Mouse (Mus musculus) cerebellum, adult 11 months (tissue): ENCODE results near the gene Gm47996.

ENCODE experiments used
- DNase-seq: peaks from one replicate; pipeline ENCODE4 v3.0.0; 2022

Gm47996 gene

DNA sequence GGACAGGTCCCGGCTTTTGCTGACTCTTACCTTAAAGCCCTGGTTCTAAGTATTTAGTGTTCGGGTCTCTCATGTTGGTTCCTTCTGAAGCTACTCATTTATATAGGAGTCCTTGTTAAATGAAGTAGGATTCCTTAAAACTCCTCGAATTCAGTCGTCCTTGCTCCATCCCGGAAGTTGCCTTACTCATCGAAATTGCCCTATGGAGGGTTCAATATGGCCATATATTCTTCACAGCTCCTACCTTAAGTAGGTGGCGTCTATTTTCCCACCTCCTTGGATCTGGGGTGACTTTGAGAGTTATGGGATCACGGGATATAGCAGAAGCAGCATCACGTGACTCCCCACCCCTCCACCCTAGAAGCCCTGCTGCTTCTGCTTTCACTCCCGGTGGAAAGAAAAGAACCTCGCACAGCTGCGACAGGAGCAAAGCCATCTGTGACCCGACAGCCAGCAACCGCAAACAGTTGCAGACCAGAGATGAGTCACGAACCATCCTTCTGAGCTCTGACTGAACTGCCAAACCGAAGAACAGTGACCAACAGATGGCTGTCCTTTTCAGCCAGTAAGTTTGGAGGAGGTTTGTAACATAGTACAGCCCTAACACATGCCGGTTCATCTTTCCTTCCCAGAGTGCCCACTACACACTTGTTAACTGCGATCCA lies 40.7 kb downstream of the Gm47996 start:
- no peak for DNase-seq

DNA sequence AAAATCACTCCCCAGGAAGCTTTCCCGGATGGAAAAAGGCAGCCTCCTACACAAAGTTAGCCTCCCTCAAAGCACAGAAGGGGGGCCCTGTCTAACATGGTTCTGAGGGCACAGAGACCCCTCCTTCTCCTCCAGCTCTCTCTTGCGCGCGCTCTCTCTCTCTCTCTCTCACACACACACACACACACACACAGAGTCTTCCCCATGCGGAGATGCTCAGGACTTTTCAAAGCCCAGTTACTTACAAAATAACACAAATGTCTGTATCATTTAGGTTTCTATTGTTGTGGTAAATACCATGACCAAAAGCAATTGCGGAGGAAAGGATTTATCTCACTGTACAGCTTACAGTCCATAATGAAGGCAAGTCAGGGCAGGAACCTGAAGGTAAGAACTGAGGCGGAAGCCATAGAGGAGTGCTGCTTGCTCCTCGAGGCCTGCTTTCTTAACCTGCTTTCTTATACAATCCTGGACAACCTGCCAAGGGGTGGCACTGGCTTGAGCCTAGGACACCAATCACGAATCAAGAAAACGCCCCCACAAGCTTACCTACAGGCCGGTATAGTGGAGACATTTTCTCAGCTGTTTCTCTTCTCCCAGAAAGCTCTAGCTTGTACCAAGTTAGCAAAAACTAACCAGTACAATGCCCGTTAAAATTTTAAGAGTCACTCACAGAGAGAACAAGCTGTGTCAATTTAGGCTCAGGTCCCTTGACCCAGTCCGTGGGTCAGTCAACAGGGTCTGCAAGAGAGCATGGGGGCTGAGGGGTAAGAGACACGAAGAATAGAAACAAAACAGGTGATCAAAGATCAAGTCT lies 41.5 kb downstream of the Gm47996 start:
- DNase-seq, result no peak

DNA sequence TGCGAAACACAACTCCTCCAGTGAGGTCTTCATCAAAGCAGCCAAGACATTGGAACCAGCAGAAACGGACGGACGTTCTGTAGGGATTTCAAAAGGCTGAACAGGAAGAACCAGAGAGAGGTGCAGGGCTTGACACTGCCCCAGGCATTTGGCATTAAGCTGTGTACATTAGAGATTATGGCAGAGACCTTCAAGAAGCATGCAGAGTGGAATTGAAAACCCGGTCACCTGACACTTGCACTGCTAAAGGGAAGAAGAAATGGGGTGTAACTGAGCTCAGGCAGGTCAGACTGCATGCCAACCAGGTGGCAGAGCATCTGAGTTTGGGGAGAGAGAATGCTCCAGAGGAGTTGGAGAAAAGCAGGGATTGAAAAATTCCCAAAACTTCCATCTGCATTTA lies 45.5 kb downstream of the Gm47996 start:
- DNase-seq, result no peak

DNA sequence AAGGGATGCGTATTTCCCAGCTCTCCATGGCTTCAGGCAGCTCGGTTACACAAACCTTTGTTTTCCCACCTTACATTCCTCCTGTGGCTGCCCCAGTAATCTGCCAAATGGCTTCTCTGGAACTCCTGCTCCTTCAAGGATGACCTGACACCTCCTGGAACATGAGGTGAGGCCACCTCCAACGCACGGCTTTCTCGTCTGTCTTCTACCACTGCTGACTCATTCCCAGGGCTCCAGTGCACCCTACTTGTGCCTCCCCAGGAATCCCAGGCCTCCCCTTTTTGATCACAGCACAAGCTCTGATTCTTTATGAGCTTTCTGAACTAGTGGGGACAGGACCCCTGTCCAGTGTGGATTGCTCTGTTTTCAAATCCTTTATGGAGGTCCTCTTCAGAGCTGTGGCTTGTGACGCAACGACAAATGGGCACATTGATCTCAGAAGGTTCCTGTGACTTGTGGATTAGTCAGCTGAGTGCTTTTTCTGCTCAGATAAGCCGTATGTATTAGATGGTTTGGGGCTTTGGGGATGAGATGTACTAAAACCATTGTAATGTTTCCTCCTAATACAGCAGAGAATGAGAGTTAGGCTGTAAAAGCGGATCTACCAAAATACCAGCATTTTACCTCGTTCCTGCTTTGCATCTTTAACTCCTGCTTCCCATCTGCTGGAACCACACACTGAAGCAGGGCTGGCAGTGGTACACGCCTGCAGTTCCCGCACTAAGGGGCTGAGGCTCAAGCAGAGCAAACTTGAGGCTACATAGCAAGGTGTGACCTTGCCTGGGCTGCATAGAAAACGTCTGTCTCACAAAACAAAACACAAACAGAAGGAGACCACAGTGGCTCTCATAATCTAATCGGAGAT lies 48.4 kb downstream of the Gm47996 start:
- DNase-seq, result no peak

DNA sequence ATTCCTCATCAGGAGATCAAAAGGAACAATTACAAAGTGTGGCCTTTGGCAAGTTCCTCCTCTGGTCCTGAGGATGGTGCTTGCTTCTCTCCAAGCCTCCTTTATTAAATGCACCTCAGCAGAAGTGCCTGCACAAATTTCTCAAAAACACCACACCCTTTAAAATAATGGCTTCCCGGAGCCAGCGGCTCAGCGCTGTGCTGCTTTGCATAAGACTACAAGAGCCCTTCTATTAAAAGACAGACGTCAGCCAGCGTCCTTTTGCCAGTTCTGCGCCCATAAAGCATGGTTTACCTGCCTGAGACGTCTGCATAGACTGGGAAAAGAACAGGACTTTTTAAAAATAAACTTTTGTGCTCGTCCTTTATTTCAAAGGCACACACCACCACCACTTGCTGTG lies 49.1 kb downstream of the Gm47996 start:
- no peak for DNase-seq
